Mouse (Mus musculus) WW6 (cell line): Measurements from ENCODE around the gene Cd59b.
"Not testable (repeated sequence)": the region's sequence is repeated elsewhere in the genome, so short reads cannot be mapped to it uniquely, and the experiment has no call there.

Experiments
- DNase-seq: peaks from one replicate; pipeline ENCODE4 v3.0.0-alpha.2; 2013; ENCODE audit warnings: low read depth, low spot score

Gene Cd59b

DNA sequence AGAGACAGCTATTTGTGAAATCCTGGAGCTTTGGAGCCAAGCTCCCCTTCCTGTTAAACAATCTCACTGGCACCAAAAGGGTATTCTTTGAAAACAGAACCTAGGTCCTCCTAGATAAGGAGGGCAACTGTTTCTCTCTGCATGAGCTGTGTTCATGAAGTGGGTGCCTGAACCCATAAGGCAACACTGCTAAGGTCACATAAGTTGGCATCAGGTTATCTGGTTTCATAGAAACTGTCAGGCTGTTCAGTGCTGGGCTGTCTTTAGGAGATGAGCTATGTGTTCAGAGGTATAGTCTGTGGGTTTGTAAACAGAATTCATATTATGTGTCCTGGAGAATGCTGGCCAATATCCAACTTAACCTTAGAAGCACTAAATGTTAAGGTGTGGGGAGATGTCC is 47.5 kb downstream of the Cd59b start:
- DNase-seq = not testable (repeated sequence)

DNA sequence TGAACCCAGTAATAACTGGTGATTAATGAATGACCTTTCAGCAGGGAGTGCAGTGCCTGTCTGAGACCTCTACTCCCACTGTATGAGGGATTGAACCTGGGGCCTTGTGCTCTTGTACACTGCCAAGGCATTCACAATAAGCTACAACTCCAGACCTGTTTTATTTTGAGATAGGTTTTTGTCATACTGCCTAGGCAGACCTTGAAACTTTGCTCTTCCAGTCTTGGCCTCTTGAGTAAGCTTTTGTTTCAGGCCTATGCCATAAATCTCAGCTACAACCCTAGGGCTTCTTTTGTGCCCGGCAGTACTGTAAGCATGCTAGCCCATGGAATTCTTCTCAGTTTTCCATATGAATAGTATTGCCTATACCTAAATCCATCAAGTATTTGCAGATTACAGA is 49.4 kb downstream of the Cd59b start:
- DNase-seq = no peak

DNA sequence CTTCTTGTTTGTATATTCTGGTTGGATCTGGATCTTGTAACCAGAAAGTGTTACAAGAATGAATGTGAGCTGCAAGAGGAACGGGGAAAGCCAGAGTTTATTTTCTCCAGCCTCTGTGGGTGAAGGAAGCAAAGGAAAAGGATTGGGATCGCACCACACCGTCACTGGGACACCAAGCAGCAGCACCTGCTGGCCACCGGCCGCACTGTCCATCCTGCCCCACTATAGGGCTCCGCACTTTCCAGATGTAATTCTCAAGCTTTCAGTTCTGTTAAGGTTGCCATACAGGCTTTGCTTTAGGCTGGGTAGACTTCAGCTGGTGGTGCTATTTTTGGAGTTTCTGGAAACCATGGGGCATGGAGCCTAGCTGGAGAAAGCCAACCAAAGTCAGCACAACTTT is 50.7 kb downstream of the Cd59b start:
- no peak for DNase-seq

DNA sequence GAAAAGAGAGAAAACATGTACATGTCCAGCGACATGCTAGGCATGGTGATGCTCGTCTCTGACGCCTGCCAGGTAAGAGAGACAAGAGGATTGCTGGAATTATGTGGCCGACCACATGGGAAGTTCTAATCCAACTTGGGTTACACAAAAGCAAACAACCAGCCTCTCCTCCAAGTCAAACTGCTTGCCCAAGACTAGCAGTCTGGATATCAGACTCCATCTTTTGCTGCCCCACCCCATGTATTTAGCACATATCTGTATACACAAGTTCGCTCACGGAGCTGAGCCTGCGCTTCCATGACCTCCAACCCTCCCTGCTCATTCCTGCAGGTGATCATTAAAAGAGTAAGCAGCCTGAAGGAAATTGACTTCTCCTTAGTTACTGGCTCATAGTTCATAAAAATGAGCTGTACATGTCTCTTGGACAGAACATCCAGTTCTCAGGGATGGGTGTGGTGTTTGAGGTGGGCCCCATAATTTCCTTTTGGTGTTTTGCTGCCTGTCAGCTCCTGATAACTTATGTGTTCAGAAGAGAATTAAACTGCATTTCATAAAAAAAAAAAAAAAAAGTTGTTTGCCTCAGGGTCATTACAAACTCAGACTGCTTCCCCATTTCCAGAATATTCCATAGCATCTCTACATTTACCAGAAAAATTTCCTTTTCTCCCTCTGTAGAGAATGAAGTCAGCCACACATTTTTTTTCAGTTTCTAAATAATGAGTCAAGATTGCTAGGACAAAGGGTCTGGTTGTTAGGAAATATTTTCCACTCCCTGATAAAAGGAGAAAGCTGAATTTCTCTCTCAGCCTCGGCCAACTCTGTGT is 52.2 kb downstream of the Cd59b start:
- no peak for DNase-seq

DNA sequence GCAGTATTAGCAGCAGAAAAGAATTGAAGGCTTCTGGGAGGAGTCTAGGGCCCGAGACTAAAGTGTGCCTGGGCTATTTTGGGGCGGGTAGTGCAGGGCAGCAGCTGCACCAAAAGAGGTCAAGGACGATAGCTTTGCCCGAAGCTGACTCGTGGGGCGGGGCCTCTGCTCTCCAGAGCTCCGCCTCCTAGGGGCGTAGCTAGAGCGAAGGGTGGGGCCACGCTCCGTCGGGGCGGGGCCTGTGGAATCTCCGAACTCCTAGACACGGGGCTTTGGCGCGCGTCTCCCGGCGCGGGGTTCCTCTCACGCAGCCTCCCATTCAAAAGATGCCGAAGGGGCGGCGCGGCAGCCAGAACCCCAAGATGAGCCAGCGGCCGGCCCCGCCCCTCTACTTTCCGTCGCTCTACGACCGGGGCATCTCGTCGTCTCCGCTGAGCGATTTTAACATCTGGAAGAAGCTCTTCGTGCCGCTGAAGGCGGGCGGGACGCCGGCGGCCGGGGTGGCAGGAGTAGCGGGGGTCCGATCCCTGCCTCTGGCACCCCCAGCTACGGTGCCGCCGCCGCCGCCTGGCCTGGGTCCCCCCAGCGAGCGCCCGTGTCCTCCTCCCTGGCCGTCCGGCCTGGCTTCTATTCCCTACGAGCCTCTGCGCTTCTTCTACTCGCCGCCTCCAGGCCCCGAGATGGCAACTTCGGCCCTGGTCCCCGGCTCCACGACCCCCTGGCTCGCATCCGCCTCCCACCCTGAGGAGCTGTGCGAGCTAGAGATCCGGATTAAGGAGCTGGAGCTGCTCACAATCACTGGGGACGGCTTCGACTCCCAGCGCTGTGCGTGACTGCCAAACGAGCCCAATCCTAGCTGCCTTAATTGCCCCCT is 53.1 kb downstream of the Cd59b start, which contains the start of gene A930018P22Rik:
TSS of gene A930018P22Rik (plus strand) at position 265 of the 874 bp plus-strand sequence.
- peak; percentile 92 for DNase-seq

DNA sequence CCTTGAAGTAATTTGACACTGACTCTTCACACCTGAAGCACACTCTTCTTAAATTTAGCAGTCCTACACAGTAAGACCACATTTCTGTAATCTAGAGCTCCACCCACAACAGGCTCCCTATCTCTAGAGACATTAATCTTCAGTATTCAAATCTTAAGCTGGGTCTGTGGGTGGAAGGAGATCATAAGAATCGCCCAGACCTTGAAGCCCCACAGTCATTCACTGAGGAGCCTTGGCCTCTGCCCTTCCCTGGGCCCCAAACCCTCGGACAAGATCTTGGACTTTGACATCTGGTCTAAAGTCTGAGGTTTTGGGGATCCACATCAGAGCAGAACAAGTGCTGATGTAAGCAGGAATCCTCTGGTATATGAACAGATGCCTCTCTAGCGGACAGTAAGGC is 53.9 kb downstream of the Cd59b start:
- DNase-seq = no peak

DNA sequence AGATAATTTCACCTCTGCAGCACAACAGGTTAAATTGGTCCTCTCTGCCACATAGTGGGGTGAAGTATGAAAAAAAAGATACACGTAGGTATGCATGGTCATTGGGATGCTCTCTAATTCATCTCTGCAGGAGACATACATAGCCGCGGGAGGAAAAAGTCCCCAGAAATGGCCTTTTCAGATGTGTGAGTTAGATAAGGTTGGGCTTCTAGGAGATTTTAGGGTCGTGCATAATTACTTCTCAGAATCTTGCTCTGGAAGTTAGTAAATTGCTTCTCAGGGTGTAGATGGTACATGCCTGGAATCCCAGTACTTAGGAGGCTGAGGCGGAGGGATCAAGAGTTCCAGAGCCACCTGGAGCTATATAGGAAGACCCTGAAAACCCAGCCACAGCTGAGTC is 54.4 kb downstream of the Cd59b start:
- DNase-seq = no peak

DNA sequence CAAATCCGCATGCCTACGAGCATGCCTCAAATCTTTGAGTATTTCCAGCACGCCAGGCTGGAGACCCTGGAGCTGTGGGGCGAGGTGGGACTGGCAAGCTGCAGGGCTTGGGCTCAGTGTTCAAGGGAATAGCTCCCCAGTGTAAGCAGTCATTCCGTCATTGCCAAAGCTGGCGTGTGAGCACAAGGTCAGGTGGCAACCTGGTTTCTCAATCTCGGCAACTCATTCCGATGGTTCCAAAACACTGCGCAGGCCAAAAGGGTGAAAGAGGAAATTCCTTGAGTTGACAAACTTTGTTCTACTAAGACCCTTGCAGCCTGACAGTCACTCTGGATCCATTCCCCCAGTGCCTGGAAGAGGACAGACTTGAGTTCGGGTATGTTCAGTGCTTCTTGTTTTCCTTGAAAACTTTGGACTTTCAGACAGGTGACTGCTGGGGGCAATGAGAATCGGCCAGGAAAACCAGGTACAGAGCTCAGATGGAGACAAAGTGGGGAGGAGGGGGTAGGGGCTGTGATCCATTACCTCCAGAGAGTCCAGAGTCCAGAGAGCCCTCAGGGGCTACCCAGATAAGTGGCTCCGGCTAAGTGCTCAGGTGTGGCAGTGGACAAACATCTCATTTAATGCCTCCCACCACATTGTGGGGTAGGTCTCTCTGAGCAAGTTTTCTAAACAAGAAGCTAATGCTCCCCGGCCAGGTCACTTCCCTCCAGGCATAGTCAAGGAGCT is 59.3 kb downstream of the Cd59b start:
- DNase-seq = no peak

DNA sequence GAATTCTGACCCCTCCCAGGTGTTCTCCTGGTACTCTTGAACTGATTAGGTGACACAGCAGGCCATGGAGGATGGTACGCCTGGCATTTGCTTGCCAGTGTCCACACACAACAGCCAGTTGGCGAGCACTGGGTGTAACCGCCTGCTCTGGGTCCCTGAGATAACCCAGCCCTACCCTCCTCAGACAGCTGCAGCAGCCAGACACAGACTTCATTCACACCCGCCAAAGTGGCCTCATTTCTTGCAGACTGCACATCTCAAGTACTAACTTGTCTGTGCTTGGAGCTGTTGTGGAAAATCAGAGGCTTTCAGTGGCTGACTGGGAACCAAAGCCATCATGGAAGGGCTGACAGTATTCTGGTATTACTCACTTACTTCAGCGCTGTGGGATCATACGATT is 60.5 kb downstream of the Cd59b start:
- DNase-seq = no peak

DNA sequence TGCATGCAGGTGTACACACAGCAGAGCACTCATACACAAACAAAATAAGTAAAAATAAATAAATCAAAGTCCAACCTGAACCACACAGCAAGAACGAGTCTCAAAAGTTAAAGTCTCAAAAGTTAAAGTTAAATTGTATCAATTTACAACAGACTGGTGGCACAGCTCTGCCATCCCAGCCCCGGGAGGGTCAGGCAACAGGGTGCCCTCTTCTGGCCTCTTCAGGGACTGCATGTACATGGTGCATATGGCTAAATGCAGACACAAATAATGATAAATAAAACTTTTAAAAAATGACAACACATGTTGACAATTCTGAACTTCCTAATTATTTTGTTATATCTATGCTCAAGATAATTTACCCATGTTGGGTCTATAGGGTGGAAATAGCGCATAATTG is 61.3 kb downstream of the Cd59b start:
- no peak for DNase-seq

DNA sequence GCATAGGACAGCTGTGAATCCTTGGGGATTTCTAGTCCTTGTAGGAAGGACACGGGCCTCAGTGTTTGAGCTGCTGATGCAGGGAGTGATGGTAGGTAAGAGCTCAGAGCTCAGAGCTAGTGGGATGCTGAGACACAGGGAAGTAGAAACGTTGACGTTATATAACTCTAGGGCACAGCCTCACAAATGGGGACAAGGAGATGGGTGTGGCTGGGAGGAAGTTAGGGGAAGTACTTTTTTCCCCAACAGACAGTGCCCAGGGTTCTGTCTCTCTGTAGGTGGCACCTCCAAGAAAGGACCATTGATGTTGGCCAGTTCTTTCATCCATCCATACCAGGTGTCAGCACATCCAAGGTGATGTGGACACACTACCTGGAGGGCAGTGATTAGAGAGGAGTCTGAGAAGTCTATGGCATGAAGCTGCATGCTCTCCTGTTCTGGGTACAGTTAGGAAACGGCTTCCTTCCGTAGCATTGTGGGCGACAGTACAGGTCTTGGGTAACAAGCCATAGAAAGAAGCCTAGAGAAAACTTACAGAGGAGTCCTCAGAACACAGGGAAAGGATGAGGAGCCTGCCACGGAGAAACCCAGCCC is 62.7 kb downstream of the Cd59b start:
- no peak for DNase-seq

DNA sequence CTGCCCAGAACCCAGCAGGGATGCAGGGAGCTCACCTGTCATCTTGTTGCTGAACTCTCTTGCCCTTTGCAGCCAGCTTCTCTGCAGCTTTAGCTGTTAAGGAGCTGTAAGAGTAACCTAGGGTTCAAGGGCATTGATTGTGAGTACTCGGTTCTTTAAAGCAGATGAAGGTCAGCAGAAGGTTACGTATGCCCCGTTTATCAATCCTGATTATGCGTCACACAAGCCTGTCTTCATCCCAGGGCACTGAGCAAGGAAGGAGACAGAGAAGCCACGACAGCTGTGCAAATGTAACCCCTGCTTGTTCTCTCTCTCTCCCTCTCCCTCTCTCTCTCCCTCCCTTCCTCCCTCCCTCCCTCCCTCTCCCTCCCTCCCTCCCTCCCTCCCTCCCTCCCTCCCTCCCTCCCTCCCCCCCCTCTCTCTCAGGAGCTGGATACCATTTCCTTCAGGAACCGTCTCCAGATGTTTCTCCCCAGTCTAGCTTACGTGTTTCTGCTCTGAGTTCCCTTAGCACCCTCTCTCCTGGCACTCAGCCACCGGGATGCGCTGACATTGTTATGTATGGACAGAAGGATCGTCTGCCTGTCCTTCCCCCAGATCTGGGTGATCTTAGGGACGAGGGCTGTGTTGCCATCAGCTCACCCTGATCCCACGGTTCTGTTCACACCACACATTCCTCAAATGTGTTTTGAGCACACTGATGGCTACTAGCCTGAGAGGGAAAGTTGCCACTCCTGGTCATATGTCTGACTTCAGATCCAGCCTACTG is 63.6 kb downstream of the Cd59b start:
- no peak for DNase-seq

DNA sequence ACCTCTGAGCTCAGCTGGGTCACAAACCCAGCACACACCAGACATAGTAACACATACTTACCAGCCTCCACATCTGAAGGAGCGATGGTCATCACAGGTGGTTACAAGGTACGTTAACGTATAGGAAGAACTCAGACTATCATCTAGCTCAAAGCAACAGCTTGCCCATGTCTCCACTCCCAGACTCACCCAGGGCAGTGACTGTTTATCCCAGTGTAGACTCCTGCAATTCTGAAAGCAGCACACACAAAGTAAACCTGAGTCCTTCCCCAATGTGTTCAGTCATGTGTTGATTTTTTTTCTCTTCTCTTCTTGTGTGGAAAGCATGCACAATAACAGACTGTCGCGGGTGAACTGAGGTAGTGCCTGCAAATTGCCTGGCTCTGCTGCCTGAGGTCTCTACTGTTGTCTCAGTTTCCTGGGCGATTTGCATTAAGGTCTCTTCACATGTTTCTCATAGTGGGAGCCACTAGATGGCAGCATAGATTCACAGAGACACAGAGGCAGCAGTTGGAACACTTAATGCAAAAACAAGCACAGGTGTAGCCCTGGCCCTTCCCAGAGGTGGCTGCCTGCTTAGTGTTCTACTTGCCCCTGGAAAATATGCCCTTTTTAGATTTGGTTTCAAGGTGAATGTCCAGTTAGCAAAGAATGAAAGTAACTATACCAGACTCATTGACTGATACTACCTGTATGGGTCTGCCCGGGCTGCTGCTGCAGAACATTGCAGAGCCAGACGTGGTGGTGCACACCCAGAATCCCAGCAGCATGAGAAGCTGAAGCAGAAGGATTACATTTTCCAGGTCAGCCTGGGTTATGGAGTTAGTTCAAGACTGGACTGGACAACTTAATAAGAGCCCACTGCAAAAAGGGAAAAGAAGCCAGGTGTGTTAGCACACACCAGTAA is 64.8 kb downstream of the Cd59b start:
- peak; percentile 53 for DNase-seq

DNA sequence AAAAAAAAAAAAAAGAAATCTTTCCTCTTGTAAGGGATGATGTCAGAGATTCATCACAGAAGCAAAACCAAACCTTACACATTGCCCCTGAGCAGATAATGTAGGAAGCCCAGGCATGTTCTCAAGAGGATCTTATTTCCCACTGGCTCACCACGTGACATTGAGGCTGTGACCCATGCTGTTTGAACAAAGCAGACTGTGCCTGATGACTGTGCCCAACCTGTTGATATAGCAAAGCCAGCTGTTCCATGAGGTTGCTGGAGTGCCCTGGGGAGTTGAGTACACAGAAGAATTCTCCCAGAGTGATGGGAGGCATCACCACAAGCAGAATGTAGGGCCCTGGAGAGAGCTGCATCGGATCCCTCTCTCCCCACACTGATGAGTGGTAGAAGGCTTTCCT is 66.3 kb downstream of the Cd59b start:
- no peak for DNase-seq
